Mouse (Mus musculus) hindbrain, embryonic 10.5 days (tissue): ENCODE data around the gene Gstm2. TPM values are rescaled to one million over a fixed set of nuclear protein-coding genes. Genes with fewer than 3 reads are reported as not detected.
"Not testable (repeated sequence)": the region's sequence is repeated elsewhere in the genome, so short reads cannot be mapped to it uniquely, and the experiment has no call there.

Experiments used
- DNase-seq: peaks from one replicate; pipeline ENCODE4 v3.0.0-alpha.2; 2017; ENCODE audit warnings: low spot score
- H3K27ac ChIP-seq: fragments of 300-500 bp; sonication (generic); 2 replicates; pipeline ENCODE4 v1.5.1; 2016; ENCODE audit warnings: mild to moderate bottlenecking, moderate library complexity
- H3K27me3 ChIP-seq: fragments of 300-500 bp; sonication (generic); 2 replicates; pipeline ENCODE4 v1.6.1; 2016; ENCODE audit warnings: mild to moderate bottlenecking; ENCODE audit not compliant: poor library complexity, insufficient read depth, severe bottlenecking
- H3K36me3 ChIP-seq: fragments of 300-500 bp; sonication (generic); 2 replicates; pipeline ENCODE4 v1.6.1; 2016; ENCODE audit warnings: mild to moderate bottlenecking, moderate library complexity
- H3K4me1 ChIP-seq: fragments of 300-500 bp; sonication (generic); replicated peaks from 2 replicates; pipeline ENCODE4 v1.6.1; 2016; ENCODE audit warnings: mild to moderate bottlenecking
- H3K4me3 ChIP-seq: fragments of 300-500 bp; sonication (generic); 2 replicates; pipeline ENCODE4 v1.5.1; 2016; ENCODE audit warnings: mild to moderate bottlenecking, moderate library complexity
- H3K9me3 ChIP-seq: fragments of 300-500 bp; sonication (generic); 2 replicates; pipeline ENCODE4 v1.6.1; 2016; ENCODE audit warnings: mild to moderate bottlenecking, moderate library complexity
- WGBS: fragments of 180-500 bp; shearing (Covaris S2); methylation state at CpG from one replicate; pipeline ENCODE4 v1.1.7; 2016; 5-methylcytosine and 5-hydroxymethylcytosine counted together
- polyA plus RNA-seq: library from polyadenylated mRNA; unstranded; fragments of >200 nt; fragmentation: Nextera tagmentation; extraction: Ambion mirVana; gene quantifications from 2 replicates; pipeline ENCODE4 v1.2.1, GENCODE M21; 2016

Gstm2 gene
- polyA plus RNA-seq, 1 experiment from 2014 or later: 25.7 TPM

GRCm38 (mm10) chr3:107983771-107984170 is 2.5 kb downstream of the Gstm2 start:
- Histone ChIP-seq H3K9me3 (no peaks in the 10 kb centered on the region), H3K4me3 (no peak overlapping the region), H3K4me1 (peaks cover 7% of the 10 kb centered on the region; the same call in 1 of the 2 replicates), H3K36me3 (no peaks in the 10 kb centered on the region), H3K27ac (no peak overlapping the region), H3K27me3 (no peaks in the 10 kb centered on the region)
- no peak for DNase-seq
- WGBS: 68% methylated on average over 3 of the region's 3 CpGs

GRCm38 (mm10) chr3:107982726-107983125 is 3.5 kb downstream of the Gstm2 start:
- no peaks in the 10 kb centered on the region for H3K36me3 ChIP-seq
- no peak overlapping the region for H3K4me3 ChIP-seq
- H3K27me3 ChIP-seq: no peaks in the 10 kb centered on the region
- no peaks in the 10 kb centered on the region for H3K9me3 ChIP-seq
- H3K27ac ChIP-seq: no peak overlapping the region
- WGBS: 86% methylated on average over 6 of the region's 6 CpGs
- DNase-seq: no peak
- peaks cover 7% of the 10 kb centered on the region; the same call in 1 of the 2 replicates for H3K4me1 ChIP-seq

GRCm38 (mm10) chr3:107981261-107981660 is 5.0 kb downstream of the Gstm2 start:
- H3K36me3 ChIP-seq: no peaks in the 10 kb centered on the region
- H3K27me3 ChIP-seq: no peaks in the 10 kb centered on the region
- H3K27ac ChIP-seq: no peak overlapping the region
- WGBS: 67% methylated on average over 3 of the region's 3 CpGs
- no peak for DNase-seq
- no peaks in the 10 kb centered on the region for H3K9me3 ChIP-seq
- H3K4me1 ChIP-seq: peaks cover 1% of the 10 kb centered on the region; the same call in 1 of the 2 replicates
- no peak overlapping the region for H3K4me3 ChIP-seq

- WGBS: 82% methylated on average over 3 of the region's 3 CpGs
- no peak overlapping the region for H3K27ac ChIP-seq
- no peak for DNase-seq
- H3K4me3 ChIP-seq: no peak overlapping the region
- no peaks in the 10 kb centered on the region for H3K4me1 ChIP-seq
- H3K9me3 ChIP-seq: no peaks in the 10 kb centered on the region
- no peaks in the 10 kb centered on the region for H3K36me3 ChIP-seq
- H3K27me3 ChIP-seq: no peaks in the 10 kb centered on the region
Measured at GRCm38 (mm10) chr3:107977691-107978090, 8.6 kb downstream of the Gstm2 start.

- H3K4me3 ChIP-seq: no peak overlapping the region
- no peaks in the 10 kb centered on the region for H3K9me3 ChIP-seq
- H3K36me3 ChIP-seq: no peaks in the 10 kb centered on the region
- no peak overlapping the region for H3K27ac ChIP-seq
- no peaks in the 10 kb centered on the region for H3K27me3 ChIP-seq
- H3K4me1 ChIP-seq: no peaks in the 10 kb centered on the region
- DNase-seq: no peak
- WGBS: 88% methylated on average over 1 of the region's 1 CpGs
Measured at GRCm38 (mm10) chr3:107974237-107974636, 12.0 kb downstream of the Gstm2 start.

- no peaks in the 10 kb centered on the region for H3K27me3 ChIP-seq
- no peak for DNase-seq
- H3K36me3 ChIP-seq: no peaks in the 10 kb centered on the region
- H3K4me1 ChIP-seq: no peaks in the 10 kb centered on the region
- no peak overlapping the region for H3K4me3 ChIP-seq
- H3K27ac ChIP-seq: no peak overlapping the region
- no peaks in the 10 kb centered on the region for H3K9me3 ChIP-seq
- WGBS: 94% methylated on average over 3 of the region's 3 CpGs
Measured at GRCm38 (mm10) chr3:107972070-107972469, 14.2 kb downstream of the Gstm2 start.

- H3K4me3 ChIP-seq, H3K27me3 ChIP-seq, H3K4me1 ChIP-seq, H3K36me3 ChIP-seq, H3K27ac ChIP-seq, DNase-seq, H3K9me3 ChIP-seq: not testable (repeated sequence)
- WGBS: 49% methylated on average over 3 of the region's 3 CpGs
Measured at GRCm38 (mm10) chr3:107971101-107971500, 15.2 kb downstream of the Gstm2 start.

GRCm38 (mm10) chr3:107968724-107969395 is 17.4 kb downstream of the Gstm2 start, which contains the start of gene Gstm3:
Gstm3 (minus strand) TSS chr3:107969283.
- Histone ChIP-seq H3K9me3 (no peaks in the 10 kb centered on the region), H3K27ac (no peak within 1 kb of the TSS), H3K27me3 (no peaks in the 10 kb centered on the region), H3K4me1 (peaks cover 10% of the 10 kb centered on the region; the same call in 1 of the 2 replicates), H3K4me3 (no peak within 1 kb of the TSS), H3K36me3 (no peaks in the 10 kb centered on the region)
- 65% methylated on average over 13 of the region's 13 CpGs for WGBS
- DNase-seq: no peak

- H3K27ac ChIP-seq: no peak overlapping the region
- no peaks in the 10 kb centered on the region for H3K36me3 ChIP-seq
- WGBS: 92% methylated on average over 5 of the region's 5 CpGs
- H3K27me3 ChIP-seq: no peaks in the 10 kb centered on the region
- no peaks in the 10 kb centered on the region for H3K9me3 ChIP-seq
- H3K4me3 ChIP-seq: no peak overlapping the region
- H3K4me1 ChIP-seq: peaks cover 13% of the 10 kb centered on the region; the same call in 1 of the 2 replicates
- no peak for DNase-seq
Measured at GRCm38 (mm10) chr3:107966631-107967030, 19.6 kb downstream of the Gstm2 start.

GRCm38 (mm10) chr3:107965592-107965991 is 20.7 kb downstream of the Gstm2 start:
- peaks cover 13% of the 10 kb centered on the region; the same call in 1 of the 2 replicates for H3K4me1 ChIP-seq
- no peak overlapping the region for H3K4me3 ChIP-seq
- no peaks in the 10 kb centered on the region for H3K36me3 ChIP-seq
- H3K27ac ChIP-seq: no peak overlapping the region
- no peaks in the 10 kb centered on the region for H3K27me3 ChIP-seq
- no peak for DNase-seq
- 85% methylated on average over 1 of the region's 1 CpGs for WGBS
- H3K9me3 ChIP-seq: no peaks in the 10 kb centered on the region

- Histone ChIP-seq H3K27ac (0 out of 2 replicates have a peak overlapping the region, but pooled peaks have one; percentile 8), H3K9me3 (no peaks in the 10 kb centered on the region), H3K36me3 (no peaks in the 10 kb centered on the region), H3K4me3 (no peak overlapping the region), H3K27me3 (no peaks in the 10 kb centered on the region), H3K4me1 (peaks cover 13% of the 10 kb centered on the region; the same call in 1 of the 2 replicates)
- WGBS: 78% methylated on average over 5 of the region's 5 CpGs
- no peak for DNase-seq
Measured at GRCm38 (mm10) chr3:107964656-107965308, 21.5 kb downstream of the Gstm2 start.

GRCm38 (mm10) chr3:107964026-107964425 is 22.2 kb downstream of the Gstm2 start:
- no peaks in the 10 kb centered on the region for H3K36me3 ChIP-seq
- H3K27ac ChIP-seq: 0 out of 2 replicates have a peak overlapping the region, but pooled peaks have one; percentile 8
- 69% methylated on average over 4 of the region's 4 CpGs for WGBS
- no peak for DNase-seq
- no peaks in the 10 kb centered on the region for H3K9me3 ChIP-seq
- peaks cover 13% of the 10 kb centered on the region; the same call in 1 of the 2 replicates for H3K4me1 ChIP-seq
- no peaks in the 10 kb centered on the region for H3K27me3 ChIP-seq
- no peak overlapping the region for H3K4me3 ChIP-seq

GRCm38 (mm10) chr3:107955260-107955659 is 31.0 kb downstream of the Gstm2 start:
- not testable (repeated sequence) for H3K4me1 ChIP-seq, H3K9me3 ChIP-seq, DNase-seq, H3K27ac ChIP-seq, H3K4me3 ChIP-seq, H3K27me3 ChIP-seq, H3K36me3 ChIP-seq
- WGBS: 93% methylated on average over 9 of the region's 9 CpGs
